ENCODE assay signal across 7 mouse cellular contexts in genomic region chr2:23570563-23570962, GRCm38 (mm10). TPM values are rescaled to one million over a fixed set of nuclear protein-coding genes. Genes with fewer than 3 reads are reported as not detected.
A peak's percentile ranks its signal among the peaks of the same experiment; 100 is the strongest.
DNase-seq lines count a peak whose midpoint lies in the region; ATAC-seq and TF ChIP-seq lines count a peak whose summit lies in the region.

No protein-coding gene starts in this region.

- no peak for TF ChIP-seq CTCF in liver, postnatal 0 days (IDR thresholded peaks at IDR 0.05; ENCODE audit: low read depth)

- TF ChIP-seq EP300 in liver, postnatal 0 days (IDR thresholded peaks at IDR 0.05; ENCODE audit: low read depth) = no peak

- ATAC-seq in neural tube, embryonic 11.5 days (ENCODE audit: insufficient read depth, low FRiP score, low TSS enrichment) = no peak
- ATAC-seq in forebrain, embryonic 16.5 days = no peak
- no peak for ATAC-seq in liver, postnatal 0 days

- no peak for DNase-seq in neural tube, embryonic 11.5 days (ENCODE audit: low spot score)
- no peak for DNase-seq in neural tube, embryonic 10.5 days (ENCODE audit: extremely low spot score, low spot score)
- DNase-seq in liver, postnatal 0 days = no peak
- DNase-seq in adrenal gland, postnatal 10 days = no peak
- no peak for DNase-seq in retina, postnatal 1 day
- no peak for DNase-seq in left cerebral cortex, postnatal 10 days (ENCODE audit: extremely low spot score in 1 of 2, low spot score in 2 of 2)

- no peak overlapping the region for H3K9ac ChIP-seq in neural tube, embryonic 11.5 days (ENCODE audit: low read length)
- no peak overlapping the region for H3K9ac ChIP-seq in forebrain, embryonic 16.5 days (replicated peaks; ENCODE audit: low read depth, low read length)
- peak overlapping the region; percentile 94 for H3K9ac ChIP-seq in liver, postnatal 0 days (replicated peaks)

- 86% methylated on average over 4 of the region's 4 CpGs for WGBS in neural tube, embryonic 11.5 days
- 80% methylated on average over 4 of the region's 4 CpGs for WGBS in forebrain, embryonic 16.5 days
- 65% methylated on average over 4 of the region's 4 CpGs for WGBS in liver, postnatal 0 days (ENCODE audit: insufficient replicate concordance)

- no peaks in the 10 kb centered on the region for H3K36me3 ChIP-seq in neural tube, embryonic 11.5 days (ENCODE audit: control insufficient read depth, insufficient read depth, low read length)
- no peaks in the 10 kb centered on the region for H3K36me3 ChIP-seq in forebrain, embryonic 16.5 days (ENCODE audit: control insufficient read depth, insufficient read depth)
- H3K36me3 ChIP-seq in liver, postnatal 0 days (replicated peaks; ENCODE audit: insufficient read depth, low read length) = no peaks in the 10 kb centered on the region

- peaks cover 7% of the 10 kb centered on the region; the same call in 1 of the 2 replicates for H3K4me1 ChIP-seq in neural tube, embryonic 11.5 days (ENCODE audit: control insufficient read depth, insufficient read depth, low read length)
- peaks cover 9% of the 10 kb centered on the region for H3K4me1 ChIP-seq in forebrain, embryonic 16.5 days (replicated peaks; ENCODE audit: control insufficient read depth, insufficient read depth, low read length)
- peaks cover 14% of the 10 kb centered on the region for H3K4me1 ChIP-seq in liver, postnatal 0 days (ENCODE audit: insufficient read depth)

- no peak overlapping the region for H3K4me3 ChIP-seq in neural tube, embryonic 11.5 days (ENCODE audit: low read depth, low read length)
- H3K4me3 ChIP-seq in forebrain, embryonic 16.5 days (replicated peaks; ENCODE audit: low read length) = no peak overlapping the region; the same call in 1 of the 2 replicates
- H3K4me3 ChIP-seq in liver, postnatal 0 days (ENCODE audit: low read depth, low read length) = peak overlapping the region; percentile 88

- intact Hi-C loops in left cerebral cortex, postnatal 10 days (cut with DNase I) = no loop called here

- H3K4me2 ChIP-seq in neural tube, embryonic 11.5 days (ENCODE audit: low read depth) = peak overlapping the region; percentile 66
- H3K4me2 ChIP-seq in forebrain, embryonic 16.5 days (ENCODE audit: low read length) = peak overlapping the region; percentile 98
- peak overlapping the region; percentile 69 for H3K4me2 ChIP-seq in liver, postnatal 0 days (ENCODE audit: low read depth, low read length)

- no peak overlapping the region for H3K27ac ChIP-seq in neural tube, embryonic 11.5 days (ENCODE audit: low read depth, low read length)
- no peak overlapping the region for H3K27ac ChIP-seq in forebrain, embryonic 16.5 days (ENCODE audit: low read length)
- 0 out of 2 replicates have a peak overlapping the region, but pooled peaks have one; percentile 91 for H3K27ac ChIP-seq in liver, postnatal 0 days (ENCODE audit: low read depth)

- H3K9me3 ChIP-seq in neural tube, embryonic 11.5 days (ENCODE audit: control insufficient read depth, low read length) = no peaks in the 10 kb centered on the region
- no peaks in the 10 kb centered on the region for H3K9me3 ChIP-seq in forebrain, embryonic 16.5 days (ENCODE audit: control insufficient read depth, low read length)
- H3K9me3 ChIP-seq in liver, postnatal 0 days (ENCODE audit: low read length) = no peaks in the 10 kb centered on the region

- H3K27me3 ChIP-seq in neural tube, embryonic 11.5 days (ENCODE audit: control insufficient read depth, insufficient read depth, low read length) = no peaks in the 10 kb centered on the region
- peaks cover 10% of the 10 kb centered on the region for H3K27me3 ChIP-seq in forebrain, embryonic 16.5 days (replicated peaks; ENCODE audit: control insufficient read depth, insufficient read depth, low read length)
- H3K27me3 ChIP-seq in liver, postnatal 0 days (ENCODE audit: insufficient read depth, low read length) = no peaks in the 10 kb centered on the region

RNA-seq across cellular contexts. Expression of gene Spopl, which starts 1.3 kb away (rescaled TPM):
- polyA plus RNA-seq in neural tube, embryonic 11.5 days (2014; fragmentation: Nextera tagmentation; extraction: Ambion mirVana) = 8.7 and 9.7 TPM in 2 replicates
- 10.1 and 11.2 TPM in 2 replicates for polyA plus RNA-seq in forebrain, embryonic 16.5 days (2015; fragmentation: Nextera tagmentation; extraction: Ambion mirVana)
- 4.6 and 5.6 TPM in 2 replicates for polyA plus RNA-seq in liver, postnatal 0 days (2015; fragmentation: Nextera tagmentation; extraction: Ambion mirVana)
- 10 to 100 TPM; 22.2 to 27.1 TPM for total RNA-seq in adrenal gland, postnatal 10 days (2021)
- 10 to 100 TPM; 20.7 to 22.0 TPM for total RNA-seq in left cerebral cortex, postnatal 10 days (2021)
